1 mouse cellular context compared by ENCODE assay signal in the genomic region with DNA sequence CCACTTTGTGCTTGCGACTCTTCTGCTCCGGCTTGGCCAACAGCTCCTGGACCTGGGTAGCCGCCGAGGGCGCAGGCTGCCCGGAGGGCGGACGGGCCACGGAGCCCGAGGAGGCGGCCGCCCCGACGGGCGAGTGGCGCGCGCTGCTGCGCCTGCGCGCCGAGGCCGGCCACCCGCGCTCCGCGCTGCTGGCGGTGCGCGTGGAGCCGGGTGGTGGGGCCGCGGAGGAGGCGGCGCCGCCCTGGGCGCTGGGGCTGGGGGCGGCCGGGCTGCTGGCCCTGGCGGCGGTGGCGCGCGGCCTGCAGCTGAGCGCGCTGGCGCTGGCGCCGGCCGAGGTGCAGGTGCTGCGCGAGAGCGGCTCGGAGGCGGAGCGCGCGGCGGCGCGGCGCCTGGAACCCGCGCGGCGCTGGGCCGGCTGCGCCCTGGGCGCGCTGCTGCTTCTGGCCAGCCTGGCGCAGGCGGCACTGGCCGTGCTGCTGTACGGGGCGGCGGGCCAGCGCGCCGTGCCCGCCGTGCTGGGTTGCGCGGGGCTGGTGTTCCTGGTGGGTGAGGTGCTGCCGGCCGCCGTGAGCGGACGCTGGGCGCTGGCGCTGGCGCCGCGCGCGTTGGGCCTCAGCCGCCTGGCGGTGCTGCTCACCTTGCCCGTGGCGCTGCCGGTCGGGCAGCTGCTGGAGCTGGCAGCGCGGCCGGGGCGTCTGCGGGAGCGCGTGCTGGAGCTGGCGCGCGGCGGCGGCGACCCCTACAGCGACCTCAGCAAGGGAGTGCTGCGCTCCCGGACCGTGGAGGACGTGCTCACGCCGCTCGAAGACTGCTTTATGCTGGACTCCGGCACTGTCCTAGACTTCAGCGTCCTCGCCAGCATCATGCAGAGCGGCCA.
TF ChIP-seq lines count a peak whose summit lies in the region.

No protein-coding gene starts in this region.

TF ChIP-seq in CH12.LX, 34 proteins besides CTCF, POLR2A, EP300 and RAD21:
- TF ChIP-seq KAT2A (IDR thresholded peaks at IDR 0.05; ENCODE audit: insufficient replicate concordance, low read length): no peak
- TF ChIP-seq TCF12 (IDR thresholded peaks at IDR 0.05; ENCODE audit: low read depth, low read length): peak; percentile 0; the same call in 1 of the 2 replicates
- no peak for TF ChIP-seq ZKSCAN1 (IDR thresholded peaks at IDR 0.05; ENCODE audit: borderline replicate concordance, low read depth, low read length)
- no peak for TF ChIP-seq USF2 (conservative IDR thresholded peaks at IDR 0.05; ENCODE audit: low read depth, low read length)
- no peak for TF ChIP-seq NELFE (IDR thresholded peaks at IDR 0.05; ENCODE audit: low read depth, low read length)
- TF ChIP-seq MAFK (IDR thresholded peaks at IDR 0.05; ENCODE audit: insufficient replicate concordance, low read length): no peak
- TF ChIP-seq NRF1 (IDR thresholded peaks at IDR 0.05; ENCODE audit: low read depth, low read length): peak; percentile 80
- TF ChIP-seq BHLHE40 (IDR thresholded peaks at IDR 0.05; ENCODE audit: low read depth, low read length): no peak
- TF ChIP-seq JUND (conservative IDR thresholded peaks at IDR 0.05; ENCODE audit: low read depth, low read length): no peak
- no peak for TF ChIP-seq PAX5 (IDR thresholded peaks at IDR 0.05; ENCODE audit: low read length)
- 0 out of 2 replicates have a peak, but pooled peaks have one; percentile 8 for TF ChIP-seq MXI1 (IDR thresholded peaks at IDR 0.05; ENCODE audit: low read depth, low read length)
TF ChIP-seq in CH12.LX: peak in this region for 3.
